Mouse (Mus musculus) R1 (cell line): ENCODE results near the gene Trem2.

Experiments
- DNase-seq: peaks from one replicate; pipeline ENCODE4 v3.0.0-alpha.2; 2018; ENCODE audit warnings: low read depth, low spot score

Trem2 gene

DNA sequence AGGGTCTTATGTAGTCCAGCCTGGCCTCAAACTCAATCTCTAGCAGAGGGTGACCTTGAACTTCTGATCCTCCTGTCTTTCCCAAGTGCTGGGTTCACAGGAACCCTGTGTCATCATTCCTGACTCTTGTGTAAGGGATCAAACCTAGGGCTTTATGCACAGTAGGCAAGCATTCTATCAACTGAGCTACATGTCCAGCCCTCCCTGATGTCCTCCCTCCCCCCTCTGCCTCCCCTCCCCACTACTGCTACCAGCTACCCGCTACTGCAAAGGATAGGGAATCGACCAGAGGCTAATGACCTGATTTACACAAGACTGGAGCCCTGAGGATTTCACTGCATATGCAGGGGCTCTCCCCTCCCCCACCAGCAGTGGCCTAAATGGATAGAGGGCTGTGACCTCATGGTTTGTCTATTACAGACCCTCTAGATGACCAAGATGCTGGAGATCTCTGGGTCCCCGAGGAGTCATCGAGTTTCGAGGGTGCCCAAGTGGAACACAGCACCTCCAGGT, 4.5 kb downstream of the Trem2 start:
- DNase-seq: peak; percentile 93

GRCm38 (mm10) chr17:48352976-48353375, 6.8 kb downstream of the Trem2 start:
- DNase-seq: peak; percentile 88

DNA sequence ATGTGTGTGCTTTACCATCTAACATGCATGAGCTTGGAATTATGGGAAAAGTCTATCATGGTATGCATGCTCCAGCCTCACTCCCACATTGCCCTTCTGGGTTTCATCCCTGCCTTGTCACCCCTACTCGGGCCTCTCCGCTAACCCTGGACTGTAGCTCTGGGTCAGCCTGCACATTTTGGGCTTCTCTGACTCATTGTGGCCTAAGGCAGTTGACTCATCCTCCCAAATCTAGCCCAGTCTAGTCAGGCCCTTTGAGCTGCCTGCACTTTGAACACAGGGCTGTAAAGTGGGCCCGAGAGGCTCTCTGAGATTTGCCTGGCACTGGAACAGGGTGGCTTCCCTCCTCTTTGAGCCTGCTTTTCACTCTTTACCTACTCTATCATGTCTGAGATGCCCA, 9.6 kb downstream of the Trem2 start:
- DNase-seq: no peak

DNA sequence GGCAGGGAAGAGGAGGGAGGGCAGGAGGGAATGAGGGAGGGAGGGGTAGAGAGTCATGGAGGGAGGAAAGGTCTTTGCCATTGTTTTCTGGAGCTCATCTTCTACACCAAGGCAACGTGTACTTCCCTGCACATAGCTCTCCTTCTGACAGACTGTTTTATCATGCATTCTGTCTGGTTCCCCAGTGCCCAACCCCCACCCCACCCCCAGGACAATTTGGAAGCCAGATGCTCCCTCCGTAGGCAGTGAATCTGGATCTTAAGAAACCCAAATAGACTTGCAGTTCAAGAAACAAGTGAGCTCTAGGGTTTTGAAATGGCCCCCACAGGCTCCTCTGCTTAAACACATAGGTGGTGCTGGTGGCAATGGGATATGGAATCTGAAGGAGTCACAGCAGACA, 11.7 kb downstream of the Trem2 start:
- DNase-seq: peak; percentile 21

DNA sequence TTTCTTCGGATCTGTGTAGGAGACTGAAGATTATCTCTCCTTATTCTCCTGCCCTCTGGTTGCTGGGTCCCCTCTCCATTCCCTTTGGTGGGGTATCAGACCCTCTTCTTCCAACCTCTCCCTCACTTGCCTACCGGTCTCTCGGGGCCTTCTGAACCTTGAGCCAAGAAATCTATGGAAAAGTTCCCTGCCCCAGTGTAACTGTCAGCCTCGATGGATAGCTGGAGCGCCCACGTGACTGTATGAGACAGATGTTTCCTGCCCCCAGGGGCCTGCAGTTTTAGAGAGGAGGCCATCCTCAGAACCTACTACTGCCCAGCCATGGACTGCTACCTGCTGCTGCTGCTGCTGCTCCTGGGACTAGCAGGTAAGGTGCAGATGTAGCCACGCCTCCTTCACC, 13.4 kb downstream of the Trem2 start, which contains the start of gene Treml1:
Gene Treml1 (plus strand): TSS at position 301 of the 400 bp plus-strand sequence.
- no peak for DNase-seq

DNA sequence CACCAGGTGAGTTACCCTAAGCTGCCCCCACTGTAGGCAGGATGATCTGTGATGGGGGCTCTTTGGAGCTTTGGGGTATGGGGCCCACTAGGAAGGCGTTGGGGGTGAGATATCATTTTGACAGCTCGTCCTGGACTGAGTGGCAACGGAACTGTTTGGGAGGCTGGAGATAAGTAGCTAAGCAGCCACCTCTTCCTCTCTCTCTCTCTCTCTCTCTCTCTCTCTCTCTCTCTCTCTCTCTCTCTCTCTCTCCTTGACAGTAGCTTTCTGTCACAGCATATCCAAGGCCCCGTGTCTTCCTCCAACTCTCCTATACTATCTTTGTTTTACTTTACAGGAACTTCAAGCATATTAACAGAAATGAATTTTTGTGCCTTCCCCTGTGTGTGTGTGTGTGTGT, 14.3 kb downstream of the Trem2 start:
- DNase-seq: no peak

DNA sequence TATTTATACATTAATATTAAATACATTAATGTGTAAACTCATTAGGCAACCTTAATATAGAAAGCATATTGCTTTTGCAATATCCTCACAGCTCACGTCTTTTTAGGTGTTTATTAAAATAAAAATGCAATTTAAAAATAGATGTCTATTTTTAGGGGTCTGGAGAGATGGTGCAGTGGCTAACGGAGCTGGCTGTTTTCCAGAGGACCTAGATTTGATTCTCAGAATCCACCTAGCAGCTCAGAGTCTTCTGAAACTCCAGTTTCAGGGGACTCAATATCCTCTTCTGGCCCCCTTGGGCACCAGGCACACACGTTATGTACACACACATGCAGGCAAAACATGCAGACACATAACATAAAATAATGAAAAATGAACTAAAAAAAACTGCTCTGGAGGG, 16.1 kb downstream of the Trem2 start:
- no peak for DNase-seq

GRCm38 (mm10) chr17:48362966-48363365, 16.8 kb downstream of the Trem2 start:
- DNase-seq: no peak

GRCm38 (mm10) chr17:48363421-48363965, 17.3 kb downstream of the Trem2 start:
- DNase-seq: no peak

DNA sequence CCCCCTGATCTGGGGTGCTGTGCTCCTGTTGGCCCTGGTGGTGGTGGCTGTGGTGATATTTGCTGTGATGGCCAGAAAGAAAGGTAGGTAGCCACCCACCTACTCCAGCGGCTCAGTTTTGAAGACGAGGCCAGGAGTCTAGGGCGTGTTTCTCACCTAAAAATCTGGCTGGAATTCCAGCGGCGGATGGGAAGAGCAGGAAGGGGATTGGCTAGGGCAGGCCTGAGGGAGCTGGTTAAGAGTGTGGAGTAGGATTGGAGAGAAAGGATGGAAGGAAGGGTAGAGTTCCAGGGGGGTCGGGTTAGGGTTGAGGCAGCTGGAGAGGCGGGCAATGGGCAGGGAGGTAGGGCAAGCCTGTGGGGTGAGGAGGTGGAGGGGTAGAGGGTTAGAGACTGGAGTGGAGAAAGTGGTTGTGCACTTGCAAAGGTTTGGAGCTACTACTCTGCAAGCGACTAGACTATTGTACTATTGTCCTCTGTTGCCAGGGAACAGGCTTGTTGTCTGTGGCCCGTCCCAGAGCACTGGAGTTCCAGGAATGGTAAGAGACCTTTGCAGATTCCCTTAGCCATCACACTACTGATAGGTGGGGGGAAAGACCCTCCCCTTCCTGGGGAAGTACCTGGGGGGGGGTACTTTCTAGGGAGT, 19.4 kb downstream of the Trem2 start:
- peak; percentile 81 for DNase-seq

DNA sequence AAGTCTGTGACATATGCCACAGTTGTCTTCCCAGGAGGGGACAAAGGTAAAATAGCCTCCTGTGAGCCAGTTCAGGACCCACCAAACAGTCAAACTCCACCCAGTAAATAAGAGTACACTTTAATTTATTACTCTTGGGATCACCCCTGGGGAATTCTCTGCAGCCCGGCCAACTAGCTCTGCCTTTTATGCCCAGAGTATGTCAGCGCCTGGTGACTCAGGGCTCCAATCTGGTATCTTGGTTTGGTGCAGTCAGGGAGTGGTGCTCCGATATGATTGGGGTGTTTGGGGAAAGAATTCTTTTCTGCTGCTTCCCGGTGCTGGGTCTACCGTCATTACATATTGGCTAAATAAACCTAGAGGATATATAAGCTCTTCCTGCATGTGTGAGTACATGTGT, 20.6 kb downstream of the Trem2 start:
- DNase-seq: no peak

DNA sequence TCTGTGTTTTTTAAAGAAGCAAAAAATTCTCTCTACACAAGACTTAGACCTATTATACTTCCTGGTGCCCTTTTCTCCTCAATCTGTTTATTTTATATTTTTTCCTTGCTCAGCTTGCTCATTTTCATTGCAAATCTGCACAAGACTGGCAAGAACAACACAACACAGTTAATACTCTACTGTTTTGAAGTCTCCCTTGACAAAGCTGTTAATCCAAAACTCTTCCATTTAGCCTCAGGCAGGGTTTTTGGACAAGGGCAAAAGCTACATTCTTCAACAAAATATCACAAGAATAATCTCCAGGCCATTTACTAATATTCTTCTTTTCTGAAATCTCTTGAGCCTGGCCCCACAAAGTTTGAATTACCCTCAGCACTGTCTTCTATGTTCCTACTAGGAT, 25.4 kb downstream of the Trem2 start:
- no peak for DNase-seq

GRCm38 (mm10) chr17:48372987-48373386, 26.8 kb downstream of the Trem2 start:
- DNase-seq: peak; percentile 61

DNA sequence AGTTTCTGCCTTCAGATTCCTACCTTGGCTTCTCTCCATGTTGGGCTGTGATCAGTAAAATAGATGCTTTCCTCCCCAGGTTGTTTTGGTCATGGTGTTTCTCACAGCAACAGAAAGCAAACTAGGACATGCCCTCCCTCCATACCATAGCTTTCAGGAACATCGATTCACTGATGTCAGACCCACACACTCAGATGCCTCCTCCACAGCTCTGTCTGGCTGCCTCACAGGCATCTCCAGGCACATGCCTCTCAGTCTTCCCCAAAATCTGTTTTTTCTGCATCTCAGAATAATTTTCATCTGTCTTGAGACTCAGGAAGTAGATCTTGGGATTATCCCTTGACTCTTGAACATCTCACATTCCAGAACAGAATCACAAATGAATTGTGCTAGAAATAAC, 29.9 kb downstream of the Trem2 start:
- no peak for DNase-seq

GRCm38 (mm10) chr17:48379050-48379449, 32.8 kb downstream of the Trem2 start:
- DNase-seq: peak; percentile 23

- DNase-seq: peak; percentile 21
Observed at GRCm38 (mm10) chr17:48385786-48386461, 39.7 kb downstream of the Trem2 start.

GRCm38 (mm10) chr17:48388666-48389065, 42.5 kb downstream of the Trem2 start:
- no peak for DNase-seq

DNA sequence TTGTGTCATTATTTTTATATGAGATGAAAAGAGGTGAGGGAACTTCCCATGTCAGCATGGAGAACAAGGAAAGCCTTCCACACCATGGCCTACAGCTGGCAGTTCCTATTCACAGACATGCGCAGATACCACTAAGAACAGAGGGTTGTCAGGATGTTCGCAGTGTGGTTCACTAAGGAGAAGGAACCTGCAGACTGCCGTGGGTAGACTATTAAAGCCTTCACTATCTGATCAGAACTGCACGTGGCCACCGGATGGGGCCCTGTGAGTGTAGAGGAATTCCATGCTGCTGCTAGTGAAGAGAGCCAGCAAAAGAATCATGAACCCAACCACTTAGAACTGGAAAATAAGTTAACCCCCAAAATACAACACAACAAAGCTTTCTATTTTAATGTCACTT, 43.2 kb downstream of the Trem2 start:
- no peak for DNase-seq

DNA sequence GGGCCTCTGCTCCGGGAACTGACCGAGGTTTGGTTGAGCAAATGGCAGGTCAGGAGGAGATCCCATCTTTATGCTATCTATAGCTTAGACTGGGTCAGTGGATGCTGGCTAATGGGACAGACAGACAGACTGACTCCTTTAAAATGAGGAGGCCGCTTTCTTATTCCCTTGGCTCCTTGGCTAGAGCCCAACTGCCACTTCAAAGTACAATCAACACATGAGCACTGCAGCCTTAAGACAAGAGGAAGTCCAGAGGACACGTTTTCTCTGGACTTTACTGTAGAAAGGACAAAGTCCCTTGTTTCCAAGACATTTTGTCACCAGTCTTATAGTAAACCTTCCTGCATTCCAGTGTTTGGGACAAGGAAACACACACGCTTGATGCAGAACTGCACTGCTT, 45.2 kb downstream of the Trem2 start:
- DNase-seq: no peak

GRCm38 (mm10) chr17:48392616-48393015, 46.4 kb downstream of the Trem2 start:
- DNase-seq: no peak

- DNase-seq: no peak
Observed at GRCm38 (mm10) chr17:48401710-48402109, 55.5 kb downstream of the Trem2 start.

DNA sequence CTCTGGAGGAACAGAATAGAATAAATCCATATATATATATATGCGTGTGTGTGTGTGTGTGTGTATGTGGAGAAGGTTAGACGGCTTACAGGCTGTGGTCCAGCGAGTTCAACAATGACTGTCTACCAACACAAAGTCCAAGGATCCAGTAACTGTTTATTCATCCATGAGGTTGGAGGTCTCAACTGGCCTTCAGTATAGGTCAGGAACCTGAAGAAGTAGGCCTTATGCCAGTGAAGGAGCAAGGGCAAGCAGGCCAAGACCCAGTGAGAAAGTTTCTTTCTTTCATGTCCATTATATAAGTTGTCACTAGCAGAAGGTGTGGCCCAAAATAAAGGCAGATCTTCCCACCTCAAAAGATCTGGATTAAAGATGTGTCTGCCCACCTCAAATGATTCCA, 56.5 kb downstream of the Trem2 start:
- no peak for DNase-seq
